Mouse (Mus musculus) forebrain, embryonic 14.5 days (tissue): ENCODE data around the gene Agpat3. TPM values are rescaled to one million over a fixed set of nuclear protein-coding genes. Genes with fewer than 3 reads are reported as not detected.

Experiments
- ATAC-seq: fragments of 200-750 bp; cut with Nextera tagmentation; 2 replicates; pipeline ENCODE4 v1.8.0; 2017; ENCODE audit warnings: mild to moderate bottlenecking, moderate library complexity
- DNase-seq: peaks from one replicate; pipeline ENCODE4 v3.0.0-alpha.2; 2015; ENCODE audit warnings: low spot score
- H3K27ac ChIP-seq: fragments of 300-500 bp; sonication (generic); 2 replicates; pipeline ENCODE4 v1.5.1; 2014; ENCODE audit warnings: low read depth, mild to moderate bottlenecking, control low read depth, low read length, moderate library complexity
- H3K27me3 ChIP-seq: fragments of 300-500 bp; sonication (generic); replicated peaks from 2 replicates; pipeline ENCODE4 v1.6.1; 2014; ENCODE audit warnings: low read length, control low read depth, mixed read lengths; ENCODE audit not compliant: control insufficient read depth, insufficient read depth
- H3K36me3 ChIP-seq: fragments of 300-500 bp; sonication (generic); 2 replicates; pipeline ENCODE4 v1.6.1; 2014; ENCODE audit warnings: low read length, control low read depth; ENCODE audit not compliant: control insufficient read depth, insufficient read depth
- H3K4me1 ChIP-seq: fragments of 300-500 bp; sonication (generic); 2 replicates; pipeline ENCODE4 v1.6.1; 2014; ENCODE audit warnings: antibody characterized with exemption, low read length, control low read depth; ENCODE audit not compliant: control insufficient read depth, insufficient read depth
- H3K4me2 ChIP-seq: fragments of 300-500 bp; sonication (generic); 2 replicates; pipeline ENCODE4 v1.6.1; 2014; ENCODE audit warnings: mild to moderate bottlenecking, control low read depth, low read length
- H3K4me3 ChIP-seq: fragments of 300-500 bp; sonication (generic); 2 replicates; pipeline ENCODE4 v1.5.1; 2014; ENCODE audit warnings: low read depth, low read length, control low read depth
- H3K9ac ChIP-seq: fragments of 300-500 bp; sonication (generic); 2 replicates; pipeline ENCODE4 v1.6.1; 2014; ENCODE audit warnings: mild to moderate bottlenecking, low read length, control low read depth, moderate library complexity
- H3K9me3 ChIP-seq: fragments of 300-500 bp; sonication (generic); replicated peaks from 2 replicates; pipeline ENCODE4 v1.6.1; 2016; ENCODE audit warnings: low read length, control low read depth, mixed read lengths; ENCODE audit not compliant: control insufficient read depth
- WGBS: fragments of 180-500 bp; shearing (Covaris S2); extraction: QIAGEN DNeasy Blood & Tissue Kit; methylation state at CpG from one replicate; pipeline ENCODE4 v1.1.7; 2014; 5-methylcytosine and 5-hydroxymethylcytosine counted together
- polyA plus RNA-seq: library from polyadenylated mRNA; unstranded; fragments of >200 nt; fragmentation: Nextera tagmentation; extraction: Ambion mirVana; gene quantifications from 2 replicates; pipeline ENCODE4 v1.2.1, GENCODE M21; 2014

The Agpat3 gene
- polyA plus RNA-seq, 1 experiment from 2014 or later, result 46.0 TPM

DNA sequence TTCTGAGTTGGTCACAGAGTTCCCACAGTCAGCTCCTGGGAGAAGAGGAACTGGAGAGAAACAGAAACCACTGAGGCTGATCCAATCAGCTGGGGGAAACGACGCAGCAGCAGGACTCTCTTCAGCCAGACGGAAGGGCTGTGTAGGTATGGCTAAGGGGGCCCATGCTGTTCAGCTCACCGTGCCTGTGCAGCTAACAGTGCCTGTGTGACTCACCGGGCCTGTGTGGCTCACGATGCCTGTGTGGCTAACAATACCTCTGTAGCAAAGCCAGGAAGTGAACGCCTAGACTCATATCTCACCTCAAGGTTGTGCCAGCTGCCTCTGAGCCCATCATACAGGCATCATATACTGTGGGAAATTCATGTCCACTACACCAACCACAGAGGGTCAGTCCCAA, 48.6 kb downstream of the Agpat3 start:
- no peak overlapping the region for H3K4me2 ChIP-seq
- H3K27ac ChIP-seq, result no peak overlapping the region
- WGBS, result 90% methylated on average over 7 of the region's 7 CpGs
- no peaks in the 10 kb centered on the region for H3K4me1 ChIP-seq
- H3K27me3 ChIP-seq, result no peaks in the 10 kb centered on the region
- ATAC-seq (no peak), DNase-seq (no peak)
- H3K9ac ChIP-seq, result no peak overlapping the region
- 0 out of 2 replicates have a peak, but pooled peaks cover 3% of the 10 kb centered on the region for H3K36me3 ChIP-seq
- H3K9me3 ChIP-seq, result no peaks in the 10 kb centered on the region
- no peak overlapping the region for H3K4me3 ChIP-seq

DNA sequence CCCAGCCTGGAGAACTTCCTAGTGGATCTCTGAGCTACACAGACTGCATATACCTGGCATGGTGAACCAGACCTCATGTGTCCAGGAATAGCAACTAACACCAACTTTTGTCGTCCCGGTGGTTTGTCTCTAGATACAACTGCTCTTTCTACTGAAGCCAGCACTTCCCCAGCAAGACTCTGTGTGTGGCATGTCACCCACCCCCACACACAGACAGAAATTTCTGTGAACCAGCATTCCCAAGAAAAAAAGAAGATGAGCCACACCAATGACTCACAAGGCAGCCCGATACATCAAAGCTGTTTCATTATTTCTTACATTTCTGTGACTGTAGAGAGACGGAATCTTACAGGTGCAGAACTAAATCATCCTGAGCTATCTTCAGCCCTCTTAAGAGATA, 52.2 kb downstream of the Agpat3 start:
- Histone ChIP-seq H3K9ac (no peak overlapping the region), H3K4me2 (no peak overlapping the region), H3K9me3 (no peaks in the 10 kb centered on the region), H3K4me3 (no peak overlapping the region), H3K4me1 (no peaks in the 10 kb centered on the region), H3K36me3 (0 out of 2 replicates have a peak, but pooled peaks cover 3% of the 10 kb centered on the region), H3K27ac (no peak overlapping the region), H3K27me3 (no peaks in the 10 kb centered on the region)
- ATAC-seq (no peak), DNase-seq (no peak)
- WGBS, result 92% methylated on average over 4 of the region's 4 CpGs

DNA sequence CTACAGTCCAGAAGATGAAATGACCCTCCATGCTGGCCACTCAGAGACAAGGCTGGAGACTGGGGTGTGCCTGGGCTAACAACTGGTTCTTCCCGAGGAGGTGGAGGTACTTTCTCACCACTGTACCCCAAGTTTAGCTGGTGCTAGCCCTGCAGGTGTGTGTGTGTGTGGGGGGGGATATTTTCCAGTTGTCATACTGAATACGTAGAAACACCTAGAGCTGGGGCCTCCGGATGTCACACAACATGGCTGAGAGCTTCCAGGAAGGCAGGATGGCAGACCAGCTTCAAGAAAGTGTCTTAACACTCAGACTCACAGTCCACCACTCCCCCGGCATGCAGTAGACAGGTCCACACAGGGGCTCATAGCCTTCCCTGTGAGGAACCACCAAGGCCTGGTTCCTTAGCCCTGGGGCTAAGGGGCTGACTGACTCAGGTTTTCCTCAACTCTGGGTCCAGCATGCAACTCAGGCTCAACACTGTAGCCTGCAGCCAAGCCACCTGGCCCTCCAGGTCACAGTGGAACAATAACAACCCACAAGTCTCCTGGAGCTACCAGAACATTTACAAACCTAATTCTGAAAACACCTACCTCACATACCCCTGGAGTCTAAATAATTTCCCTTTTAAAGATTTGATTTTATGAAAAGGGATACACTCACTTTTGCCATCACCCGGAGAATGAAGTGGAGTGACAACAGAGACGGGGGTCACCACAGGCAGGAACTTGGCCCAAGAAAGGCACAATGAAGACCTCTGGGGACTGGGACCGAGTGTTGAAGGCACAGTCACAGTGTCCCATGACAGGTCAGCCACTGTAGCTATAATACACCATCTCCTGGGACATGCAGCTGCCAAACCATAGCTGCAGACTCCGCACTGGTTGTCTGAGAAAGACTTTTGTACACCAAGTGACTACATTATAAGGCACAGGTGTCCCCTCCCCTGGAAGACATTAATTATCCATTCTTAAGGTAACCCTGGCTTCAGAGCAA, 53.3 kb downstream of the Agpat3 start:
- Histone ChIP-seq H3K9me3 (no peaks in the 10 kb centered on the region), H3K9ac (no peak overlapping the region), H3K4me1 (no peaks in the 10 kb centered on the region), H3K36me3 (0 out of 2 replicates have a peak, but pooled peaks cover 3% of the 10 kb centered on the region), H3K27me3 (no peaks in the 10 kb centered on the region), H3K4me2 (no peak overlapping the region), H3K27ac (no peak overlapping the region), H3K4me3 (no peak overlapping the region)
- DNase-seq (no peak), ATAC-seq (no peak)
- WGBS, result 87% methylated on average over 8 of the region's 8 CpGs

DNA sequence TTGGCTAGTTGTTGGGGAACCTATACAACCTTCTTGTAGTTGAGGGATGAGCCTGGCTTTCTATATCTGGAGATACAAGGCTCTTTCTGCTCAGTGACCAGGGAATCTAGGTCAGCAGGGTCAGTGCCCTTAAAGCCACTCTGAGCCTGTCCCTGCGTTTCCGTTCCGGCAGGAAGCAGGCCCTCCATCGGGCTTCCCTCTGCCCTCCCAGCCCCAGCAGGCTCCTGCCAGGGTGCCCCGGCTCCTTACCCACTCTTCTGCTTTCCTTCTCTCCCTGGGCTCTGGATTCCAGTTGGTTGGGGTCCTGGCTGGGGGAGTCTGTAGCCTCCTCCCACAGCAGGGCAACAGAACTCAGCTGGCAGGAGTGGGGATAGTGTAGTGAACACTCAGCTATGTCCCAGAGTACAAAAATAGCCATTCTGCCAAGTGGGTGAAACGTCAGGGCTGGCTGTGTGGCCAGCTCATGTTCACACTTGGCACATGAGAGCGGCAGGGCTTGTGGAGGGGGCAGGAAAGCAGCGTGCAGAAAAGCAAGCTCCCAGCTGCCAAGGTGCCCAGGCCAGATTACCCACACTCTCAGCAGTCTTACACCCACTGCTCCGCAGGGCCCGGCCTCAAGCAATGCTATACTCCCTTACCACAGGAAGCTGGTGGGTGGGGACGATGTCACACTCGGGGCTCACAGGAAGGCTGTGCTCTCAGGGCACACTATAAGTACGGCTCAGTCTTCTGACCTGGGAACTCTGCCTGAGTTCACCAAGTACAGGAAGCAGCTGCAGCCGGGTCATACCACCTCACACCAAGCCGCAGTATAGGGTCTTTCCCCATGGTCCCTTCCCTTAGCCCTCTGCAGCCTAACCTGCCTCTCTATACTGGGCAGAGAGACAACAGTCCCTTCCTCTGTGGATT, 54.5 kb downstream of the Agpat3 start:
- no peak overlapping the region for H3K4me2 ChIP-seq
- H3K4me1 ChIP-seq, result no peaks in the 10 kb centered on the region
- 85% methylated on average over 15 of the region's 15 CpGs for WGBS
- H3K9me3 ChIP-seq, result no peaks in the 10 kb centered on the region
- H3K36me3 ChIP-seq, result 0 out of 2 replicates have a peak, but pooled peaks cover 3% of the 10 kb centered on the region
- no peak for DNase-seq
- H3K27ac ChIP-seq, result no peak overlapping the region
- ATAC-seq, result no peak
- no peaks in the 10 kb centered on the region for H3K27me3 ChIP-seq
- H3K9ac ChIP-seq, result no peak overlapping the region
- no peak overlapping the region for H3K4me3 ChIP-seq

DNA sequence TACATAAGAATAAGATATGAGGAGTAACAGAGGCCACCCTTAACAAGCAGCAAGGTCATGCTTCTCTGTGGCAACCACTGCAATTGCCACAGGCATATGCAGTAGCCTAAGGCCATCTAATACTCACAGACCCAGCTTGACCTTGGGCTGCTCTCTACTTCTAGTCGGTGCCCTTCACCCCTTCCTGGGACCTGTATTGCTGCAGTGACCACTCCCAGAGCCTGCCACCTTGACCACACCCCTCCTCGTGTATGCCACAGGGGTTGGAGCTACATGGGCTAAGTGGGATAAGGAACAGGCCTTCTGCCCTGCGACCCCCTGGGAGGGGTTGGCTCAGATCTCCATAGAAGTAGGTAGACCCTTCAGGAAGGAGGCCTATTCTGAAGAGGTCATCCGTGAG, 55.3 kb downstream of the Agpat3 start:
- DNase-seq (no peak), ATAC-seq (no peak)
- Histone ChIP-seq H3K4me1 (no peaks in the 10 kb centered on the region), H3K27ac (no peak overlapping the region), H3K4me3 (no peak overlapping the region), H3K27me3 (no peaks in the 10 kb centered on the region), H3K9me3 (no peaks in the 10 kb centered on the region), H3K36me3 (0 out of 2 replicates have a peak, but pooled peaks cover 3% of the 10 kb centered on the region), H3K9ac (no peak overlapping the region), H3K4me2 (no peak overlapping the region)
- WGBS, result 85% methylated on average over 4 of the region's 4 CpGs

DNA sequence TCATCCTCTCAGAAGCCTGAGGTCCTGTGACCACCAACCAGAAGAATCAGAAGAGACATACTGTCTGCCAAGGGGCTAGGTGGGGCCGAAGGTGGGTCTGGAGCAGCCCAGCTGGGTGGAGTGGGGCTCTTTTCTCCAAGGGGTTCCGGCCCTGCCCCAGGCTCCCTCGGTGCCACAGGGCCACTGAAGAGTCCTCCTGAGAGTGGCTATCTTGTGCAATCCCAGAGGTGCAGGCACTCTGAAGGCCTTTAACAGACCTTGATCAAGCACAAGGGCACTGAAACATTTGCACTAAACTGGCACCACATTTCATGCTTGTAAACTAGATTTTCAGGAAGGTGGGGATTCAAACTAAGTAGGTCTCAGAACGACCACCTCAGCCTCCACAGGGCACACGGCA, 55.9 kb downstream of the Agpat3 start:
- DNase-seq (no peak), ATAC-seq (no peak)
- Histone ChIP-seq H3K27me3 (no peaks in the 10 kb centered on the region), H3K4me2 (no peak overlapping the region), H3K9me3 (no peaks in the 10 kb centered on the region), H3K4me3 (no peak overlapping the region), H3K4me1 (no peaks in the 10 kb centered on the region), H3K27ac (no peak overlapping the region), H3K36me3 (0 out of 2 replicates have a peak, but pooled peaks cover 3% of the 10 kb centered on the region), H3K9ac (no peak overlapping the region)
- WGBS, result 92% methylated on average over 5 of the region's 5 CpGs

DNA sequence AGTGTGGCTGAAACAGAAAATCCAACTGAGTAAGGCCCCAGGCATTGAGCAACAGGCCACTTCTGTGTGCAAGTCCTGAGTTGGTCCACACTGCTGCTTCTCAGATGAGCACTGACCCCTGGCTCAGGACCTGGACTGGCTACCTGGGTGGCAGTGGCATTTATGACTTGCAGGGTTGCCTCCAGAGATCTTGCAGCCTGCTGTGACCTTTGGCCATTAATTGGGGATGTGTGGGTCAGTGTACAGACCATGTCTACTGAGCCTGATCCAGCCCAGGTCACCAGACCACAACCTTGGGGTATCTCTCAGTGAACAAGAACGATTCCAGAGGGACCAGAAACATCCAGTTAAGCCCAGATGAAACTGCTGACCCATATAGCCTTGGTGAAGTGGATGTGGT, 58.7 kb downstream of the Agpat3 start:
- 94% methylated on average over 1 of the region's 1 CpGs for WGBS
- no peaks in the 10 kb centered on the region for H3K4me1 ChIP-seq
- H3K9ac ChIP-seq, result no peak overlapping the region
- DNase-seq (no peak), ATAC-seq (no peak)
- H3K27ac ChIP-seq, result no peak overlapping the region
- no peak overlapping the region for H3K4me2 ChIP-seq
- H3K36me3 ChIP-seq, result no peaks in the 10 kb centered on the region
- no peak overlapping the region for H3K4me3 ChIP-seq
- no peaks in the 10 kb centered on the region for H3K27me3 ChIP-seq
- no peaks in the 10 kb centered on the region for H3K9me3 ChIP-seq

DNA sequence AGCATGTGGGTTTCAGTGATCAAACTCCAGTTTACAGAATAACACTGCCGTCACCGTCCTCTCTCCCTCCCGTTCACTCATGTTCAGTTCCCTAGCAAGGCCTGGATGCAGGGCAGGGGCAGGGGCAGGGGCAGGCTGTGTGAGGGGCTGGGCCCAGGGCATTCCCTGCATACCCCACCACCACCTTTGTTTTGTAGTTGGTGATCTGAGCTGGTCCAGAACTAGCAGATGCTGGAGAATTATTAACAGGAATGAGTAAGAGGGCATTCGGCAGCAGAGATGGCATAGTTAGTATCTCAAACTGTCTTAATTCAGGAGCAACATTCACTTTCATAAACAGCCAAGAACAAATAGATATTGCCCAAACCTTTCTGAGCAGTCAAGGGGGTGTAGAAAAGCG, 59.9 kb downstream of the Agpat3 start:
- ATAC-seq, result no peak

More for the DNA sequence above, 59.9 kb downstream of the Agpat3 start:
- no peak for DNase-seq
- Histone ChIP-seq H3K9ac (no peak overlapping the region), H3K4me2 (no peak overlapping the region), H3K4me3 (no peak overlapping the region), H3K4me1 (no peaks in the 10 kb centered on the region), H3K9me3 (no peaks in the 10 kb centered on the region), H3K27me3 (no peaks in the 10 kb centered on the region), H3K27ac (no peak overlapping the region), H3K36me3 (peaks cover 6% of the 10 kb centered on the region)
- 94% methylated on average over 5 of the region's 5 CpGs for WGBS
